Mouse (Mus musculus) forebrain, embryonic 12.5 days (tissue): Measurements from ENCODE around the gene Dpysl4. TPM values are rescaled to one million over a fixed set of nuclear protein-coding genes. Genes with fewer than 3 reads are reported as not detected.

Experiments
- ATAC-seq: fragments of 200-750 bp; cut with Nextera tagmentation; 2 replicates; pipeline ENCODE4 v1.8.0; 2017; ENCODE audit warnings: moderate TSS enrichment; ENCODE audit not compliant: low FRiP score
- H3K27ac ChIP-seq: fragments of 300-500 bp; sonication (generic); 2 replicates; pipeline ENCODE4 v1.5.1; 2016; ENCODE audit warnings: mild to moderate bottlenecking
- H3K27me3 ChIP-seq: fragments of 300-500 bp; sonication (generic); 2 replicates; pipeline ENCODE4 v1.6.1; 2016; ENCODE audit warnings: mild to moderate bottlenecking
- H3K36me3 ChIP-seq: fragments of 300-500 bp; sonication (generic); replicated peaks from 2 replicates; pipeline ENCODE4 v1.6.1; 2016; ENCODE audit warnings: mild to moderate bottlenecking
- H3K4me1 ChIP-seq: fragments of 300-500 bp; sonication (generic); 2 replicates; pipeline ENCODE4 v1.6.1; 2016
- H3K4me2 ChIP-seq: fragments of 300-500 bp; sonication (generic); 2 replicates; pipeline ENCODE4 v1.6.1; 2016; ENCODE audit warnings: mild to moderate bottlenecking, moderate library complexity
- H3K4me3 ChIP-seq: fragments of 300-500 bp; sonication (generic); replicated peaks from 2 replicates; pipeline ENCODE4 v1.5.1; 2016; ENCODE audit warnings: mild to moderate bottlenecking
- H3K9ac ChIP-seq: fragments of 300-500 bp; sonication (generic); 2 replicates; pipeline ENCODE4 v1.6.1; 2016; ENCODE audit warnings: mild to moderate bottlenecking
- H3K9me3 ChIP-seq: fragments of 300-500 bp; sonication (generic); 2 replicates; pipeline ENCODE4 v1.6.1; 2016
- WGBS: fragments of 180-500 bp; shearing (Covaris S2); methylation state at CpG from one replicate; pipeline ENCODE4 v1.1.7; 2016; 5-methylcytosine and 5-hydroxymethylcytosine counted together
- polyA plus RNA-seq: library from polyadenylated mRNA; unstranded; fragments of >200 nt; fragmentation: Nextera tagmentation; extraction: Ambion mirVana; gene quantifications from 2 replicates; pipeline ENCODE4 v1.2.1, GENCODE M21; 2016

Dpysl4 gene
- polyA plus RNA-seq, result 139 and 143 TPM in 2 replicates

- Histone ChIP-seq H3K4me2 (peak within 1 kb of the TSS; percentile 68), H3K4me1 (peaks cover 40% of the 10 kb centered on the region), H3K9ac (peak within 1 kb of the TSS; percentile 88), H3K4me3 (peak within 1 kb of the TSS; percentile 74), H3K27me3 (peaks cover 13% of the 10 kb centered on the region; the same call in 1 of the 2 replicates), H3K27ac (peak within 1 kb of the TSS; percentile 63), H3K9me3 (no peaks in the 10 kb centered on the region), H3K36me3 (peaks cover 17% of the 10 kb centered on the region)
- peak; percentile 89 for ATAC-seq
- 6% methylated on average over 32 of the region's 32 CpGs for WGBS
Observed at GRCm38 (mm10) chr7:139085629-139086194, at the start of gene Dpysl4. Dpysl4 (plus strand) TSS chr7:139086001.

DNA sequence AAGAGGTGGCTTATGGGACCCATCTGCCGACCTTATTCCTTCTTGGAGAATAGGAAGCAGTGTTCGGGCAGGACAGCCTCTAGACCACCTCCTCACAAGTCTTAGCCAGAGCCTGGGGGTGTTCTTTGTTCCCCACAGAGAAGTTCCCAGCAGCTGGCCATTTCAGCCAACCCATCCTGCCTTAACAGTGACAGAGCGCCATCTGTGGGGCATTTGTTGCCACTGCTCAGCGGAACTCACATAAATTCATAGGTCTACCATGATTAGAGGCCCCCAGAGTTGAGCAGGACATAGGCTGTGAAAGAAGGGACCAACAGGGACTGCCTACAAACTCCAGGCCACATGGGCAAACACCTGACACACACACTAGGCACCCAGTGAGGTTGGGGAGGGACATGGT, 22.4 kb upstream of the Dpysl4 start:
- no peak overlapping the region for H3K27ac ChIP-seq
- WGBS, result 50% methylated on average over 4 of the region's 4 CpGs
- H3K9ac ChIP-seq, result no peak overlapping the region
- no peaks in the 10 kb centered on the region for H3K4me1 ChIP-seq
- H3K36me3 ChIP-seq, result no peaks in the 10 kb centered on the region
- H3K4me2 ChIP-seq, result no peak overlapping the region
- peaks cover 5% of the 10 kb centered on the region; the same call in 1 of the 2 replicates for H3K27me3 ChIP-seq
- H3K4me3 ChIP-seq, result no peak overlapping the region
- no peak for ATAC-seq
- H3K9me3 ChIP-seq, result no peaks in the 10 kb centered on the region

DNA sequence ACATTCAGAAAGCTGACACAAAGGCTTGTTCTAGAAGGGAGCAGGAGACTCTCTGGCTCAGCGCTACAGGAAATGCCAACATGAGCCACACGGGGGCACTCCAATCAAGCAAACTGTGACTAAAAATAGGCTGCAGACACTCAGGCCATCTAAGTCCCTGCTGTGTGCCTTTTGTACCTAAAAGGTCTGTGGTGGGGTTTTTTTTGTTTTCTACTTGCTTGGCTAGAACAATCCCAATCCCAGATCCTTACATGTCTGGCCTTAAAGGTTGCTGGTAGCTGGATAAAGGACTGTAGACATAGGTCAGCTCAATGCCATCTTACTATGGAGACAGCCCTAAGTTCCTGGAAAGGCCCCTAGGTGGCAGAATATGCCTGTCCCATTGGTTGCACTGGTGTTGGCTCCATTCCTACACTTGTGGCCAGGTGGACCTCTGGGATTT, 17.6 kb upstream of the Dpysl4 start:
- H3K9ac ChIP-seq, result no peak overlapping the region
- H3K4me3 ChIP-seq, result no peak overlapping the region
- no peak overlapping the region for H3K4me2 ChIP-seq
- 0% methylated on average over 2 of the region's 2 CpGs for WGBS
- H3K4me1 ChIP-seq, result no peaks in the 10 kb centered on the region
- no peak overlapping the region for H3K27ac ChIP-seq
- H3K27me3 ChIP-seq, result peaks cover 8% of the 10 kb centered on the region; the same call in 1 of the 2 replicates
- no peaks in the 10 kb centered on the region for H3K36me3 ChIP-seq
- peak; percentile 86 for ATAC-seq
- H3K9me3 ChIP-seq, result no peaks in the 10 kb centered on the region

DNA sequence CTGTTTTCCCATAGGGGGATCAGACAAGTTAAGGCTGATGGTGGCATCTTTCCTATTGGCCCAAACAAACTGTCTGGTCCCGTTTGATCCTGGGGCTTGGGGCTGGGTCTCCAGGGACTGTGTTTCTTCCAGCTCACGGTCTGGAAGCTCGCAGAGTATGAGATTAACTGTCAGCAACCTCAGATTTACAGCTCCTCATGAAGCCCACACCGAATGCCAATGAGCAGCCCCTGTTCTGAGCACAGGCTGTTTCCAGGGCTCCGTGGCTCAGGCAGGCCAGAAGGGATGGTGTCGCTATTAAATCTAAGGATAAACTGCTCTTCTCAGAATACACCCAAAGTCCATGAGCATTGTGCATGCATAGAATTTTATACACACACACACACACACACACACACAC, 11.6 kb upstream of the Dpysl4 start:
- Histone ChIP-seq H3K36me3 (no peaks in the 10 kb centered on the region), H3K4me1 (peaks cover 51% of the 10 kb centered on the region), H3K9me3 (no peaks in the 10 kb centered on the region), H3K27me3 (peaks cover 3% of the 10 kb centered on the region; the same call in 1 of the 2 replicates), H3K9ac (no peak overlapping the region), H3K4me3 (no peak overlapping the region), H3K27ac (0 out of 2 replicates have a peak overlapping the region, but pooled peaks have one; percentile 47), H3K4me2 (no peak overlapping the region)
- no peak for ATAC-seq
- WGBS, result 57% methylated on average over 6 of the region's 6 CpGs

GRCm38 (mm10) chr7:139075054-139075794, 10.6 kb upstream of the Dpysl4 start:
- H3K9ac ChIP-seq, result no peak overlapping the region
- peak overlapping the region; percentile 47; the same call in 1 of the 2 replicates for H3K27ac ChIP-seq
- no peaks in the 10 kb centered on the region for H3K9me3 ChIP-seq
- no peaks in the 10 kb centered on the region for H3K36me3 ChIP-seq
- peaks cover 3% of the 10 kb centered on the region; the same call in 1 of the 2 replicates for H3K27me3 ChIP-seq
- H3K4me3 ChIP-seq, result no peak overlapping the region
- WGBS, result 23% methylated on average over 14 of the region's 14 CpGs
- peaks cover 53% of the 10 kb centered on the region for H3K4me1 ChIP-seq
- H3K4me2 ChIP-seq, result peak overlapping the region; percentile 13; the same call in 1 of the 2 replicates
- peak; percentile 67 for ATAC-seq

DNA sequence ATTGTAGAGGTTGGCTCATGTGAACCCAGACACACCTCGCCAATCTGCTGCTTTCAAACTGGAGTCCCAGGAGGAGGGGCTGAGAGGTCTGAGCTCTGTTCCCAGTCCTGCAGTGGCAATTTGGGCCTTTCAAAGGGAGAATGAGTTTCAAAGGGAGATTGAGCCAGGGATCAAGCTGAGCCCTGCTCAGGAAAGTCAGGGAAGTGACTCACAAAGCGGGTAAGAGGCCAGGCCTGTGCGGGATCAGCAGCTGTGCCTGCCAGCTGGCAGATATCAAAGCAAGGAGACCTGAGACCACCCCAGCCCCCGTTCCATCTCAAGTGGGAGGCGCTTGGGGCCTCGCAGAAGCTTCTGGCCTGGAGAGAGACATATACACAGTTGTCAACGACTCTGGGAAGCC, 8.5 kb upstream of the Dpysl4 start:
- Histone ChIP-seq H3K4me1 (peaks cover 57% of the 10 kb centered on the region), H3K27ac (peak overlapping the region; percentile 57), H3K36me3 (no peaks in the 10 kb centered on the region), H3K9me3 (no peaks in the 10 kb centered on the region), H3K4me2 (no peak overlapping the region), H3K4me3 (no peak overlapping the region), H3K27me3 (no peaks in the 10 kb centered on the region; the same call in 1 of the 2 replicates), H3K9ac (no peak overlapping the region)
- peak; percentile 42; the same call in 1 of the 2 replicates for ATAC-seq
- WGBS, result 13% methylated on average over 7 of the region's 7 CpGs

DNA sequence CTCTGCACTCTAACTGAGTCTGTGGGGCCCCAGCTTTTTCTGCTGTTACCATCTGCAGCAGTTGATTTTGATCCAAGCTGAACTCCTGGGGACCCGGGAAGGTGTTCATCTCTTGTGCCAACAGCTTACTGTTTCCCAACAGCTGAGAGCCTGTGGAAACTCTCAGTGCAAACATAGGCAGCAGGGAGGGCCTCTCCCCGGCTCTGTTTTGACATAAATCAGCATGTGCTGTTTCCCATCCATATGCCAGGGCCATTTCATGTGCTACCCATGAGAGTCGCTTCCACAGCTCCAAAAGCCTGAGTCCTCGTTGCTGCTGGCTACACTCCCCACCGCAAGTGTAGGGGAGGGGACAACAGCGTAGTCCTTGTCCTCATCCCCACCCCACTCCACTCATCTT, 7.6 kb upstream of the Dpysl4 start:
- Histone ChIP-seq H3K4me3 (no peak overlapping the region), H3K27ac (peak overlapping the region; percentile 57; the same call in 1 of the 2 replicates), H3K4me1 (peaks cover 59% of the 10 kb centered on the region), H3K36me3 (no peaks in the 10 kb centered on the region), H3K9ac (no peak overlapping the region), H3K4me2 (no peak overlapping the region), H3K27me3 (no peaks in the 10 kb centered on the region; the same call in 1 of the 2 replicates), H3K9me3 (no peaks in the 10 kb centered on the region)
- no peak for ATAC-seq
- 49% methylated on average over 6 of the region's 6 CpGs for WGBS

- WGBS, result 77% methylated on average over 7 of the region's 7 CpGs
- Histone ChIP-seq H3K4me2 (no peak overlapping the region), H3K27ac (no peak overlapping the region), H3K9ac (no peak overlapping the region), H3K27me3 (no peaks in the 10 kb centered on the region; the same call in 1 of the 2 replicates), H3K9me3 (no peaks in the 10 kb centered on the region), H3K4me3 (no peak overlapping the region), H3K4me1 (peaks cover 59% of the 10 kb centered on the region), H3K36me3 (no peaks in the 10 kb centered on the region)
- ATAC-seq, result no peak
Observed at GRCm38 (mm10) chr7:139079141-139079540, 6.7 kb upstream of the Dpysl4 start.

DNA sequence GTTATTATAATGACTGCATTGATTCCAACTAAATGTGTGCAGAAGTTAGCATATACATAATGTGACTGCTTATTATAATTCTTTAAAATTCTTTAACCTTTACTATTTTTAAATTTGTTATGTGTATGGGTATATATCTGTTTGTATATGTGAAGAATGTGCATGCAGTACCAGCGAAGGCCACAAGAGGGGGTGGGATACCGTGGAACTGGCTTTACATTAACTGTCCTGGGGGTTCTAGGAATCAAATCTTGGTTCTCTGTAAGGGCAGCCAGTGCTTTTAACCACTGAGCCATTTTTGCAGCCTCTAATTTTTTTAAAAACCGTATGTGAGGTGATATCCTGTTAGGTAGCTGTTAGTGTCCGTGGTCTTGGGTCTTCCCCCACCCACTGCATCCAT, 5.1 kb upstream of the Dpysl4 start:
- no peaks in the 10 kb centered on the region for H3K9me3 ChIP-seq
- ATAC-seq, result no peak
- H3K4me3 ChIP-seq, result no peak overlapping the region
- H3K27ac ChIP-seq, result no peak overlapping the region
- no peak overlapping the region for H3K4me2 ChIP-seq
- 74% methylated on average over 4 of the region's 4 CpGs for WGBS
- peaks cover 48% of the 10 kb centered on the region for H3K4me1 ChIP-seq
- H3K36me3 ChIP-seq, result no peaks in the 10 kb centered on the region
- H3K9ac ChIP-seq, result no peak overlapping the region
- peaks cover 13% of the 10 kb centered on the region; the same call in 1 of the 2 replicates for H3K27me3 ChIP-seq

- no peak overlapping the region for H3K27ac ChIP-seq
- H3K4me1 ChIP-seq, result peaks cover 44% of the 10 kb centered on the region
- no peak overlapping the region for H3K4me3 ChIP-seq
- 60% methylated on average over 5 of the region's 5 CpGs for WGBS
- H3K36me3 ChIP-seq, result no peaks in the 10 kb centered on the region
- H3K4me2 ChIP-seq, result no peak overlapping the region
- no peak overlapping the region for H3K9ac ChIP-seq
- H3K9me3 ChIP-seq, result no peaks in the 10 kb centered on the region
- no peak for ATAC-seq
- peaks cover 13% of the 10 kb centered on the region; the same call in 1 of the 2 replicates for H3K27me3 ChIP-seq
Observed at GRCm38 (mm10) chr7:139081158-139081557, 4.6 kb upstream of the Dpysl4 start.

- 64% methylated on average over 8 of the region's 8 CpGs for WGBS
- no peak overlapping the region for H3K4me3 ChIP-seq
- H3K4me1 ChIP-seq, result peaks cover 40% of the 10 kb centered on the region
- H3K9me3 ChIP-seq, result no peaks in the 10 kb centered on the region
- no peak overlapping the region for H3K27ac ChIP-seq
- no peak for ATAC-seq
- H3K27me3 ChIP-seq, result peaks cover 13% of the 10 kb centered on the region; the same call in 1 of the 2 replicates
- no peak overlapping the region for H3K4me2 ChIP-seq
- no peak overlapping the region for H3K9ac ChIP-seq
- H3K36me3 ChIP-seq, result no peaks in the 10 kb centered on the region
Observed at GRCm38 (mm10) chr7:139082281-139082680, 3.5 kb upstream of the Dpysl4 start.

GRCm38 (mm10) chr7:139084316-139084715, 1.5 kb upstream of the Dpysl4 start:
- Histone ChIP-seq H3K27me3 (peaks cover 13% of the 10 kb centered on the region; the same call in 1 of the 2 replicates), H3K9me3 (no peaks in the 10 kb centered on the region), H3K36me3 (peaks cover 4% of the 10 kb centered on the region; the same call in 1 of the 2 replicates), H3K4me2 (no peak overlapping the region), H3K4me3 (no peak overlapping the region), H3K27ac (no peak overlapping the region), H3K9ac (no peak overlapping the region), H3K4me1 (peaks cover 40% of the 10 kb centered on the region)
- no peak for ATAC-seq
- WGBS, result 68% methylated on average over 1 of the region's 1 CpGs
